Mouse (Mus musculus) lung, postnatal 25 days (tissue): ENCODE measurements around the gene Dusp22.

Experiments used
- DNase-seq: peaks from one replicate; pipeline ENCODE4 v3.0.0; 2022; ENCODE audit warnings: low spot score

The Dusp22 gene

GRCm38 (mm10) chr13:30750461-30751303, 90.9 kb downstream of the Dusp22 start:
- no peak for DNase-seq

- no peak for DNase-seq
Measured at GRCm38 (mm10) chr13:30751304-30751580, 91.4 kb downstream of the Dusp22 start.

GRCm38 (mm10) chr13:30752581-30753187, 92.9 kb downstream of the Dusp22 start:
- DNase-seq, result no peak

- DNase-seq, result no peak
Measured at GRCm38 (mm10) chr13:30753441-30753840, 93.6 kb downstream of the Dusp22 start.

- DNase-seq, result no peak
Measured at GRCm38 (mm10) chr13:30754066-30754465, 94.3 kb downstream of the Dusp22 start.

- DNase-seq, result no peak
Measured at GRCm38 (mm10) chr13:30754825-30755476, 95.2 kb downstream of the Dusp22 start.

- DNase-seq, result no peak
Measured at GRCm38 (mm10) chr13:30755577-30755976, 95.8 kb downstream of the Dusp22 start.

- DNase-seq, result no peak
Measured at GRCm38 (mm10) chr13:30755998-30756639, 96.3 kb downstream of the Dusp22 start.

GRCm38 (mm10) chr13:30757264-30757900, 97.6 kb downstream of the Dusp22 start:
- DNase-seq, result no peak

- DNase-seq, result no peak
Measured at GRCm38 (mm10) chr13:30758789-30759381, 99.1 kb downstream of the Dusp22 start.

GRCm38 (mm10) chr13:30760374-30761090, 100.7 kb downstream of the Dusp22 start:
- no peak for DNase-seq
